Comparison of ENCODE assay signal across 9 mouse cellular contexts in the genomic region with DNA sequence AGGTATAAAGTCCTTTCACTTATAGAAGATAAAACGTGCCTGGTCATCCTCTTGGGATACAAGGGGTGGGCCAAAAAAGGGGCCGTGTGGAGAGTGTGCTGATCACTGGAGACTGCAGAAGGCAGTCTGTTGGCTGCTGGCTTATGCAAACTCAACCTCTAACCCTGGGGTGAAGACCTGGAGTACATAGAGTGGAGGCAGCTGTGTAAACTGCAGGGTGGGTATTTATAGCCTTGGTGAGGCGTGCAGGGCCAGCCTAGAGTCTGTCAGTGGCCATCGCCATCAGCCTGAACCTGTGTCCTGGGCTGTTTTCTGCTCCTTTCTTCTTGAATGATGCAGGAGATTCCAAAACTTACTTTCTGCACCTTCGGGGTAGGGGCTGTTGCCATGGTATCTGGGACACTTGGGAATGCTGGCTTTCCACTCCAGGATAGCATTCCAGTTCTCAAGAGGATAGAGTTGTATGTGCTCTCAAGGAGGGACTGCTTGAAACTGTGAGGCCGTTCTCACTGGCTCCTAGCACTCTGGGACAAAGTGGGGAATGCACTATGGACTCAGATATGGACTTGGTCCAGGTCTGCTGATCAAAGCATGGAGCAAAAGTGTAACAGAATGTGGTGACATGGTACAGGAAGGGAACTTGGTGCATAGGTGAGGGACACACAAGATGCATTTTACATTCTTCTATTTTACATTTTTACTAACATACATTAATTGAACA.
A peak's percentile ranks its signal among the peaks of the same experiment; 100 is the strongest.
DNase-seq lines count a peak whose midpoint lies in the region; ATAC-seq lines count a peak whose summit lies in the region.
"Had no signal": no experiment of that assay in that cellular context is flagged by ENCODE, and none has a peak within 500 bp of the region (broad histone marks: within the 10 kb centered on the region; RNA-seq: fewer than 3 reads in every experiment).

No protein-coding gene starts in this region.

- no peak overlapping the region for H3K9ac ChIP-seq in heart, embryonic 14.5 days (ENCODE audit: low read length)
- H3K9ac ChIP-seq: neural tube, embryonic 12.5 days had no signal

- H3K4me2 ChIP-seq in heart, embryonic 14.5 days (ENCODE audit: low read length): peak overlapping the region; percentile 47
- H3K4me2 ChIP-seq: neural tube, embryonic 12.5 days had no signal

- H3K9me3 ChIP-seq in heart, embryonic 14.5 days (ENCODE audit: control insufficient read depth, low read length): no peaks in the 10 kb centered on the region
- H3K9me3 ChIP-seq: neural tube, embryonic 12.5 days had no signal

- intact Hi-C loops in gastrocnemius, postnatal 14 days (cut with DNase I; ENCODE audit: low total_unique reads): no loop called here

- WGBS in heart, embryonic 14.5 days: 18% methylated on average over 6 of the region's 6 CpGs

- ATAC-seq in heart, embryonic 14.5 days (ENCODE audit: insufficient number of reproducible peaks, insufficient read depth, low FRiP score, low read depth): peak; percentile 81
- no peak for ATAC-seq in granulocyte monocyte progenitor cell, adult 5-6 weeks (replicated peaks; ENCODE audit: poor library complexity, severe bottlenecking)

- H3K4me1 ChIP-seq in heart, embryonic 14.5 days (ENCODE audit: control insufficient read depth in 2 of 2, insufficient read depth in 2 of 2, low read length in 2 of 2): peaks cover 20 to 27% of the 10 kb centered on the region in 2 experiments
- H3K4me1 ChIP-seq: neural tube, embryonic 12.5 days had no signal

- H3K4me3 ChIP-seq in heart, embryonic 14.5 days (ENCODE audit: control insufficient read depth in 1 of 2, insufficient read depth in 1 of 2, low read depth in 1 of 2, low read length in 2 of 2): no peak overlapping the region
- H3K4me3 ChIP-seq: neural tube, embryonic 12.5 days had no signal

- DNase-seq in gastrocnemius, adult 18-20 months (ENCODE audit: low spot score): peak; percentile 11
- no peak for DNase-seq in gastrocnemius, postnatal 14 days
- DNase-seq in kidney, postnatal 10 days: peak; percentile 72
- peak; percentile 38 to 70 for DNase-seq in lung, postnatal 4 days
- no peak for DNase-seq in layer of hippocampus, adult 18-20 months (ENCODE audit: low spot score in 2 of 2)
- DNase-seq in layer of hippocampus, adult 8-10 months (ENCODE audit: low spot score in 2 of 2): no peak

- no peaks in the 10 kb centered on the region for H3K36me3 ChIP-seq in heart, embryonic 14.5 days (ENCODE audit: control insufficient read depth, insufficient read depth, low read length)
- H3K36me3 ChIP-seq: neural tube, embryonic 12.5 days had no signal

- H3K27ac ChIP-seq in heart, embryonic 14.5 days (replicated peaks in 1 of 2; ENCODE audit: control insufficient read depth in 1 of 2, insufficient read depth in 1 of 2, low read depth in 2 of 2, low read length in 2 of 2): peak overlapping the region; percentile 63 to 81
- H3K27ac ChIP-seq: neural tube, embryonic 12.5 days had no signal

- H3K27me3 ChIP-seq in heart, embryonic 14.5 days (ENCODE audit: control insufficient read depth, insufficient read depth, low read length): no peaks in the 10 kb centered on the region
- H3K27me3 ChIP-seq: neural tube, embryonic 12.5 days had no signal

Comparison
In these comparisons a context has a peak if more than half of its experiments do, and no peak if none do; other contexts are left out.
1. DNase-seq: peak in gastrocnemius, adult 18-20 months (single experiment), kidney, postnatal 10 days (single experiment) and lung, postnatal 4 days (2 of 2); none in gastrocnemius, postnatal 14 days (single experiment), layer of hippocampus, adult 18-20 months (0 of 2) and layer of hippocampus, adult 8-10 months (0 of 2).